Mouse (Mus musculus): ENCODE results near the gene 4930578C19Rik.
"Not testable (repeated sequence)": the region's sequence is repeated elsewhere in the genome, so short reads cannot be mapped to it uniquely, and the experiment has no call there.

The 4930578C19Rik gene

DNA sequence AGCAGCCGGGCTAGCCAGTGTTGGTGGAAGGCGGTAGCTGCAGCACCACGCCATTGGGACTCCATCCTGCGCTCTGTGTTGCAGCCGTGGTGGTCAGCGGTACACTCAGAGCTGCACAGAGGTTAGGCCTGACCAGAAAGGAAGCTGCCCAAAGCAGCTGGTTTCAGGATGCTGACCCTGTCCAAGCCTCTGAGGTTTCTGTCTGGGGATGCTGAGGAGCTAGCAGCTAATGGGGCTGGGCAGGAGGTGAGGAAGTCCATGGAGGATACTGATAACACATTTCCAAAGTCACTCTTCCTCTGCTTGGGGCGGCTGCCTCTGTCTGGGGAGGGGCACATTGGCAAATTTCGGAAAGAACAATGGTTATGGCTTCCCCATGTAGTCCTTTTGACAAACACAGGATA, at the start of gene 4930578C19Rik:
Gene 4930578C19Rik (minus strand): TSS at position 200 of the 404 bp plus-strand sequence.
- DNase-seq (ENCODE audit: low read depth, low spot score) = no peak

- DNase-seq (ENCODE audit: low read depth, low spot score) = no peak
These were observed 6.5 kb upstream of the 4930578C19Rik start for GRCm38 (mm10) chrX:18467690-18468089.

DNA sequence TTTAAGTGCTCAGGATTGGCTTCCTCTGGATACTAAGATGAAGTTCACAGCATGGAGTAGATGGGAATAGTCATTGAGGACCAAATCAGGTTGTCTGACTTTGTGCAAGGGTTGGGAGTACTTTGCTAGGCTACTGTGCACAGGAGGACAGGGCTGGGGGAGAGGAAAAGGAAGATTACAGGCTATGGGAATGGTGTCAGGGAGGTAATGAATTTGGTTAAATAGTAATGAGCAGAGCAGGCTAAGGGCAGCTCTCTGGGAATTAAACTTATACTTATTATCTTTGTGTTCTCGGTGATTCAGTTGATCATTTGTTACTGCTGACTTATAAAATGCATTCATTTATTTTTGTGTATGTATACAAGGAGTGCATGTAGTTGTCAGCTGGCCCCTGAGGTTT, 1.7 kb upstream of the 4930578C19Rik start:
- DNase-seq (ENCODE audit: low read depth, low spot score) = no peak

GRCm38 (mm10) chrX:18451559-18451958, 9.6 kb downstream of the 4930578C19Rik start:
- DNase-seq (ENCODE audit: low read depth, low spot score) = no peak

- peak; percentile 14 for DNase-seq (ENCODE audit: low read depth, low spot score)
These were observed 19.1 kb downstream of the 4930578C19Rik start for GRCm38 (mm10) chrX:18442066-18442465.

- no peak for DNase-seq (ENCODE audit: low read depth, low spot score)
These were observed 35.7 kb downstream of the 4930578C19Rik start for GRCm38 (mm10) chrX:18425451-18425850.

DNA sequence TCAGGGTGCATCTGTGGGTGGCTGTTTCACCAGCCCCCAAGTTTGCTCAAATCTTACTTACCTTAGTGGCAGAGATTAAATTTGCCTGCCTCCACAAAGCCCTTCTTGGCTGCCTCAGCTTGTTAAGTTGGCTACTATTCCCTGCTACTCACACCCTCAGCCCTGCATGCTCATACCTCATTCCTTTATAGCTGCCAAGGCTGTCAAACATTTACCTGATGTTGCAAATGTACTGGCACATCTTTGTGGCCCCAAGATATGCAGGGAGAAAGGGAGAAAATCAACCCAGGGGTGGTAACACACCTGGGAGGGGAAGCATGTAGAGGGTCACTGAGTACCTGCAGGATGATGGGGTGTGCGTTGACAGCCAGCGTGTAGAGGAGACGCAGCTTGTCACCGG, 38.0 kb downstream of the 4930578C19Rik start:
- no peak for DNase-seq (ENCODE audit: low read depth, low spot score)

DNA sequence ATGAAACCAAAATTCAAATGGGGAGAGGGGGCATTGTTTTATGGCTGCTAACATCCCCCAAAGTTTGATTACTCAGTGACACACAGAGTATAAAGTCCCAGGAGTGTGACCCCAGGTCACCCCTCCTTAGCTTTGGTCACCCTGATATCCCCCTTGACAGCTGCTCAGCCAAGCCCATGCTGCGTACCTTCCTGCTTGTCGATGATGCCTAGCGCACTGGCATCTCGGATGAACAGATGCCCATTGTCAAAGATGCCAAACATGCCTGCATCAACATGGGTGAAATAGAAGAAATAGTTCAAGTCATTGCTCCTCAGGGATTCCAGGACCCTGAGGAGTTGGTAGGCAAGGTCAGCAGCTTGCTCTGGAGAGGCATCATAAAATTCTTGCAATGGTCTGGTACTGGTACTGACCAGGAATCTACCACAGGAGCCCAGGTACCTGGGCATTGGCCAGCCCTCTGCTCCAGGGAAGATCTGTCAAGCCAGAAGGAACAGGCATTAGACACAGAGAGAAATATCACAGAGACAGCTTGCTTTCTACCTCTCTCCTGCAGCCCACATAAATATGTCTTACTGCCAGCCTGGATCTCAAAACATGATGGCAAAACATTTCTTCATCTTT, 40.9 kb downstream of the 4930578C19Rik start:
- no peak for DNase-seq (ENCODE audit: low read depth, low spot score)

DNA sequence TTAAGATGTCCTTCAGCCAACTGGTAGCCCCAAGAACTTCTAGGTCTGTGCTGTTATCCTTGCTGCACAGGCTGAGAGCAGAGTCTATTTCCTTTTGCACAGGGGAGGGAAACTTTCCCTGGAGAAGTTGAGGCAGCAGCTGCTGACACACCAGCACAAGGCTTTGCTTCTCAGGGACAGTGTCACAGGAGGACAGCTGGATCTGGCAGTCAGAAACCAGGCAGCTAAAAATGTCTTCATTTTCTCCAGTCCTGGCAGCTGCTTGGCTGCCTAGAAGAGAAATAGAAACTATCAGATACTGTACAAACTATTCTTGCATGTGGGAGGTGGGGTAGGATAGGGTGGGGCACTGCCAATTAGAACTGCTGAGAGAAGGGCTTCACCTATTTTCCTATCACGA, 42.2 kb downstream of the 4930578C19Rik start:
- no peak for DNase-seq (ENCODE audit: low read depth, low spot score)

GRCm38 (mm10) chrX:18414560-18414959, 46.6 kb downstream of the 4930578C19Rik start:
- no peak for DNase-seq (ENCODE audit: low read depth, low spot score)

GRCm38 (mm10) chrX:18411071-18411840, 49.9 kb downstream of the 4930578C19Rik start:
- DNase-seq (ENCODE audit: low read depth, low spot score) = no peak

- no peak for DNase-seq (ENCODE audit: low read depth, low spot score)
These were observed 51.6 kb downstream of the 4930578C19Rik start for GRCm38 (mm10) chrX:18409598-18409997.

GRCm38 (mm10) chrX:18402296-18402695, 58.9 kb downstream of the 4930578C19Rik start:
- DNase-seq (ENCODE audit: low read depth, low spot score) = no peak

DNA sequence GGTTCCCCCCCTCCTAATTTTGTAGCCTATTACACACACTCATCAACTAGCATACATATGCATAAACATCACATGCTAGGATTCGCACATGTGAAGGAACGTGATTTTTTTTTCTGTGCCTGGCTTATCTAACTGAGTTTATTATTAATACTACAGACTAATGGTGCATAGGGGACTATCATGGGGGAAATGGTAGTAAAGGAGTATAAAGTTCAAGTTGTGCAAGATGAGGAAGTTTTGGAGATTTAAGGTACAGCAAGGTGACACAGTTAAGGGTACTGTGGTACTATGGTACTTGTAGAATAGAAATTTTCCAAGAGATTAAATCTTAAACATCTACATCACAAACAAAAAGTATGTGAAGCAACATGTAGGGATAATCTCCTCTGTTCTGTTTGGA, 64.5 kb downstream of the 4930578C19Rik start:
- DNase-seq (ENCODE audit: low read depth, low spot score) = no peak

DNA sequence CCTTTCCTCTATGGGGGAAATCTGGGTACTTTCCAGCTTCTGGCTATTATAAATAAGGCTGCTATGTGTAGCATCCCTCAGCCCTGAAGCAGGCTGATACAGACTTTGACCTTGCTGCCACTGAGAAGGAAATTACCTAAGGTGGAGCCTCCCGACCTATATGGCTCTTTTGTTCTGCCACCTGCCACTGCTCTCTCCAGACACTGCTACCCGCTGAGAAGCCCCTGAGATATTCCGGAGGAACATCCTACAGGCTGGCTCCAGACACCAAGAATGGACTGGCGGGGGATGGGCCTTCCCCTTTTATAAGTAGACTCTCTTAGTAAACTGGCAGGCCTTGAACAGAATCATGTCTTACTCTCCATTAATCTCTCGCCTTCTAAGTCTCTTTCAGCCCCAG, 77.0 kb downstream of the 4930578C19Rik start:
- not testable (repeated sequence) for DNase-seq (ENCODE audit: low read depth, low spot score)

All from WW6 (cell line).